Mouse (Mus musculus): ENCODE data around the gene Enoph1.

DNA sequence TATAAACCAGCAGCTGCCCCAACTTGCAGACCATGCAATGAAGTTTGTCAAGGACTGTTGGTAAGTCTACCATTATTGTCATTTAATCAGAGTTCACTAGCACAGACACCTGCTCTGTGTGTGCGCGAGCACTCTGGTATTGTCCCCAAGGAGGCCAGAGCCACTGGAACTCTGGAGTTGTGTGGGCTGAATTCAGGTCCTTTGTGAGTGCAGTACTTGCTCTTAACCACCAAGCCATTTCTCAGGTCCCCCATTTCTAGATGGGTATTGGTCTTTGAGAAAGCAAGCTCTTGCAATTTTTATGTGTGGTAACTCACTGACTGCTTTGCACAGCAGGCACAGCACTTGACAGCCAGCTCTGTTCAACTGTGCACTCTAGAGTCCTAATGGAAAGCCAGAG, 7.7 kb upstream of the Enoph1 start:
- TF ChIP-seq CTCF (IDR thresholded peaks at IDR 0.05) = no peak
- TF ChIP-seq EP300 (IDR thresholded peaks at IDR 0.05) = no peak
